Mouse (Mus musculus): ENCODE data around the gene Irf2bpl. TPM values are rescaled to one million over a fixed set of nuclear protein-coding genes. Genes with fewer than 3 reads are reported as not detected.

Irf2bpl gene
- polyA plus RNA-seq, 1 experiment from 2014 or later, result 67.0 TPM

- WGBS, result 95% methylated on average over 3 of the region's 3 CpGs
- no peaks in the 10 kb centered on the region for H3K27me3 ChIP-seq (replicated peaks; ENCODE audit: control insufficient read depth, insufficient read depth, low read length)
- ATAC-seq, result no peak
Observed at GRCm38 (mm10) chr12:86870996-86871395, 13.6 kb downstream of the Irf2bpl start.

DNA sequence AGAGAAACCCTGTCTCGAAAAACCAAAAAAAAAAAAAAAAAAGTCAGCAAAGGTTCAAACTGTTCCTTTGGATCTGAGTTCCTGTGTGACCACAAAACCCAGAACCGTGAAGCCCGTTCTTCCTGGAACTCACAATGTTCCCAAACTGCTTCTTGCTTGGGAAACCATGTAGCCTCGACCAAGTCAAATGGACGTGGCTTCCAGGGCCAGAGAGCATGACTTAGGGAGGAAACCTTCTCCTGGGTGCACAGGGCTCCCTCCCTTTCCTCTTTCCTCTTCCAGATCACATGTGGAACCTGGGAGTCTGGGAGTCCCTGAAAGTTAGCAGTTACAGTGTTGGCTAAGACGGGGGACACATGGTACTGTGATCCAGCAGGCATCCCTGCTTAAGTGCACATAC is 14.8 kb downstream of the Irf2bpl start:
- H3K36me3 ChIP-seq (ENCODE audit: control insufficient read depth, insufficient read depth), result no peaks in the 10 kb centered on the region
- 0 out of 2 replicates have a peak, but pooled peaks cover 3% of the 10 kb centered on the region for H3K9me3 ChIP-seq (ENCODE audit: control insufficient read depth, low read length)
- ATAC-seq, result no peak
- H3K4me1 ChIP-seq (replicated peaks; ENCODE audit: control insufficient read depth, insufficient read depth, low read length), result 0 out of 2 replicates have a peak, but pooled peaks cover 4% of the 10 kb centered on the region
- no peak overlapping the region for H3K9ac ChIP-seq (replicated peaks; ENCODE audit: low read depth, low read length)
- no peak overlapping the region for H3K27ac ChIP-seq (ENCODE audit: low read length)
- WGBS, result 96% methylated on average over 5 of the region's 6 CpGs
- no peak overlapping the region for H3K4me2 ChIP-seq (ENCODE audit: low read length)
- no peaks in the 10 kb centered on the region for H3K27me3 ChIP-seq (replicated peaks; ENCODE audit: control insufficient read depth, insufficient read depth, low read length)
- no peak overlapping the region for H3K4me3 ChIP-seq (replicated peaks; ENCODE audit: low read length)

More at GRCm38 (mm10) chr12:86870996-86871395, 13.6 kb downstream of the Irf2bpl start:
- no peaks in the 10 kb centered on the region for H3K36me3 ChIP-seq (ENCODE audit: control insufficient read depth, insufficient read depth)
- H3K4me2 ChIP-seq (ENCODE audit: low read length), result no peak overlapping the region
- no peak overlapping the region for H3K9ac ChIP-seq (replicated peaks; ENCODE audit: low read depth, low read length)
- no peak overlapping the region for H3K4me3 ChIP-seq (replicated peaks; ENCODE audit: low read length)
- no peak overlapping the region for H3K27ac ChIP-seq (ENCODE audit: low read length)
- 0 out of 2 replicates have a peak, but pooled peaks cover 3% of the 10 kb centered on the region for H3K9me3 ChIP-seq (ENCODE audit: control insufficient read depth, low read length)
- H3K4me1 ChIP-seq (replicated peaks; ENCODE audit: control insufficient read depth, insufficient read depth, low read length), result 0 out of 2 replicates have a peak, but pooled peaks cover 4% of the 10 kb centered on the region

DNA sequence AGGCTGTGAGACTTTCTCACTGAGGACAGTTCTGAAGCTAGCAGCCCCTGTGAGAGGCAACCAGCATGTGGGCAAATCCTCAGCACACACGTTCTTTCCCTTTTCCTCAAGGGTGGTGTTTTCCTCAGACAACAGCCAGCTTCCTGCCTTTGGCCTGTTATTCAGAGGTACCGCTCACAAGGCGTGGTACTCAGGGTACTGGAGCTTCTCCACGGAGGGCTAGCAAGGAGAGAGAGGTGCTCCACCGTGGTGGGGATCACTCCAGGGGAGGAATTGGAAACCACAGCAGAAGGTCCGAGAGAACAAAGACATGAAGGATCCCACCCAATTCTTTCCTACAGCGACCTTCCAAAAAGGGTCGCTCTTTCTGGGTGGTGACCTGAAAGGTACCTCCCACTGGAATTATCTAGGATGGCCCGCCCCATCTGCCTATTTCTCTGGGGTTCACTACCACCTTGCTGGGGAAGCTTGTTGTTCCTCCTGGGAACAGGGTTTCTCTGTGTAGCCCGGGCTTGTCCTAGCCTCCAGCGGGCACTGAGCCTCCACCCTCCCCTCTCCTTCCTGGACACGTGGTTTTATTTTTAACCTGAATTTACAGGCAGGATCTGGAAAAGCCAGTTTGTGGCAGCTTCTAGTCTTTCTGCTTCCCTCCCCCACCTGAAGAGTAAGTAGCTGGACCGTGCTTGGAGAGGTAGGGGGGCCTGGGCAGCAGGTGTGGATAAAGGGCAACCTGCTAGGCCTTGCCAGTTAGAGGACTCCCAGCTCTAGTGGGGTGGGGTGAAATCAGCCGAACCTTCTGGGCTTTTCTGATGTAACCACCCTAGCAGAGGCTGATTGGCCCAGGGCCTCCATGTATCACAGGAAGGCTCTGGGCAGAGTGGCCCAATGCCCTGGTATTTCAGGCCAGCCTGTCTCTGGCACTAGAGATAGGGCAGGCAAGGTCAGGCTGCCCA is 17.1 kb downstream of the Irf2bpl start:
- Histone ChIP-seq H3K4me2 (ENCODE audit: low read length) (no peak overlapping the region), H3K27me3 (replicated peaks; ENCODE audit: control insufficient read depth, insufficient read depth, low read length) (no peaks in the 10 kb centered on the region), H3K27ac (ENCODE audit: low read length) (no peak overlapping the region), H3K4me3 (replicated peaks; ENCODE audit: low read length) (no peak overlapping the region), H3K9me3 (ENCODE audit: control insufficient read depth, low read length) (0 out of 2 replicates have a peak, but pooled peaks cover 4% of the 10 kb centered on the region), H3K36me3 (ENCODE audit: control insufficient read depth, insufficient read depth) (no peaks in the 10 kb centered on the region), H3K9ac (replicated peaks; ENCODE audit: low read depth, low read length) (no peak overlapping the region), H3K4me1 (replicated peaks; ENCODE audit: control insufficient read depth, insufficient read depth, low read length) (0 out of 2 replicates have a peak, but pooled peaks cover 4% of the 10 kb centered on the region)
- 55% methylated on average over 14 of the region's 14 CpGs for WGBS
- no peak for ATAC-seq

GRCm38 (mm10) chr12:86864316-86865020 is 20.1 kb downstream of the Irf2bpl start:
- H3K4me3 ChIP-seq (replicated peaks; ENCODE audit: low read length), result no peak overlapping the region
- no peak for ATAC-seq
- H3K27ac ChIP-seq (ENCODE audit: low read length), result no peak overlapping the region
- 91% methylated on average over 5 of the region's 5 CpGs for WGBS
- peaks cover 13% of the 10 kb centered on the region for H3K4me1 ChIP-seq (replicated peaks; ENCODE audit: control insufficient read depth, insufficient read depth, low read length)
- H3K36me3 ChIP-seq (ENCODE audit: control insufficient read depth, insufficient read depth), result no peaks in the 10 kb centered on the region
- no peak overlapping the region for H3K9ac ChIP-seq (replicated peaks; ENCODE audit: low read depth, low read length)
- no peak overlapping the region for H3K4me2 ChIP-seq (ENCODE audit: low read length)
- H3K27me3 ChIP-seq (replicated peaks; ENCODE audit: control insufficient read depth, insufficient read depth, low read length), result no peaks in the 10 kb centered on the region
- H3K9me3 ChIP-seq (ENCODE audit: control insufficient read depth, low read length), result 0 out of 2 replicates have a peak, but pooled peaks cover 2% of the 10 kb centered on the region

DNA sequence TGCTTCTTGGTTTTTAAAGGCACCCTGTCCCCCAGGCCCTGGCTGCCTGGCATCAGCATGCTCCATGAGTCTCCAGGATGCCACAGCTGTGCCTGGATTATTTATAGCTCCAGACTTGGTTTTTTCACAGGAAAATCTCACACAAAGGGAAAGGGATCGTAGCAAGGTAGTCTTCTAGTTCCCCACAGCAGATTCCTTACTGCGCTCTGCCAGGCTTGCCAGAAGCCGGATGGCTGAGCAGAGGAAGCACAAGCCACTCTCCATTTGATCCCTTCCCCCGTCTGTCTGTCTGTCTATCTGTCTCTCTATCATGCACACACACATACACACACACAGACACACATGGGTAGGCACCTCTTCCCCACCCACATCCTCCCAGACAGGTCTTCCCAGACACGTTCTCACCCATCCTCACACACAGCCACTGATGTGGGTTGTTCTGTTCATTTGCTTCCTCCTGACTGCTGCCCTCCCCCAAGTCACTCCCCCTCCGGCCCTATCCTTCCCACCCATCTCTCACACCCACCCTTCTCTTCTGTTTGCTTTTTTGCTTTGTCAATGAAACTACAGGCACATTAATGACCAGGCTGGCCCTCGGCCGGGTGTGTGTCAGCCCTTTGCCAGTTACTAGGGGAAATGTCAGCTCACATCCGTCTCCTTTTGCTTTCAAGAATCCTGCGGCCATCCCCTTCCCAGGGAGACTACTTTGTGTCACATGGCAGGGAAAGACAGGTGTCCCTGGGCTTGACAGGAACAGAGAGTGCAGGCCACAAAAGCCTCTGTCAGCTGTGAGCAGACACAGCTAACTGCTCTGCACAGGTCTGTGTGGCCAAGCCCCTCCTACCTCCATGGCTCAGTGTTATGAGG is 24.4 kb downstream of the Irf2bpl start:
- Histone ChIP-seq H3K9ac (replicated peaks; ENCODE audit: low read depth, low read length) (no peak overlapping the region; the same call in 1 of the 2 replicates), H3K27me3 (replicated peaks; ENCODE audit: control insufficient read depth, insufficient read depth, low read length) (no peaks in the 10 kb centered on the region), H3K4me3 (replicated peaks; ENCODE audit: low read length) (no peak overlapping the region), H3K9me3 (ENCODE audit: control insufficient read depth, low read length) (0 out of 2 replicates have a peak, but pooled peaks cover 2% of the 10 kb centered on the region), H3K4me2 (ENCODE audit: low read length) (no peak overlapping the region), H3K4me1 (replicated peaks; ENCODE audit: control insufficient read depth, insufficient read depth, low read length) (peaks cover 25% of the 10 kb centered on the region), H3K36me3 (ENCODE audit: control insufficient read depth, insufficient read depth) (no peaks in the 10 kb centered on the region), H3K27ac (ENCODE audit: low read length) (peak overlapping the region; percentile 76)
- ATAC-seq, result peak; percentile 63
- 38% methylated on average over 10 of the region's 10 CpGs for WGBS

- Histone ChIP-seq H3K4me3 (replicated peaks; ENCODE audit: low read length) (no peak overlapping the region), H3K9ac (replicated peaks; ENCODE audit: low read depth, low read length) (no peak overlapping the region), H3K36me3 (ENCODE audit: control insufficient read depth, insufficient read depth) (no peaks in the 10 kb centered on the region), H3K27me3 (replicated peaks; ENCODE audit: control insufficient read depth, insufficient read depth, low read length) (no peaks in the 10 kb centered on the region), H3K4me1 (replicated peaks; ENCODE audit: control insufficient read depth, insufficient read depth, low read length) (peaks cover 25% of the 10 kb centered on the region), H3K27ac (ENCODE audit: low read length) (peak overlapping the region; percentile 76), H3K9me3 (ENCODE audit: control insufficient read depth, low read length) (0 out of 2 replicates have a peak, but pooled peaks cover 2% of the 10 kb centered on the region), H3K4me2 (ENCODE audit: low read length) (no peak overlapping the region)
- 70% methylated on average over 6 of the region's 6 CpGs for WGBS
- ATAC-seq, result no peak
Observed at GRCm38 (mm10) chr12:86858983-86859872, 25.4 kb downstream of the Irf2bpl start.

- no peak for ATAC-seq
- H3K27ac ChIP-seq (ENCODE audit: low read length), result no peak overlapping the region
- 0 out of 2 replicates have a peak, but pooled peaks cover 2% of the 10 kb centered on the region for H3K9me3 ChIP-seq (ENCODE audit: control insufficient read depth, low read length)
- H3K9ac ChIP-seq (replicated peaks; ENCODE audit: low read depth, low read length), result no peak overlapping the region
- 88% methylated on average over 4 of the region's 4 CpGs for WGBS
- H3K27me3 ChIP-seq (replicated peaks; ENCODE audit: control insufficient read depth, insufficient read depth, low read length), result no peaks in the 10 kb centered on the region
- peaks cover 25% of the 10 kb centered on the region for H3K4me1 ChIP-seq (replicated peaks; ENCODE audit: control insufficient read depth, insufficient read depth, low read length)
- no peak overlapping the region for H3K4me2 ChIP-seq (ENCODE audit: low read length)
- H3K4me3 ChIP-seq (replicated peaks; ENCODE audit: low read length), result no peak overlapping the region
- H3K36me3 ChIP-seq (ENCODE audit: control insufficient read depth, insufficient read depth), result no peaks in the 10 kb centered on the region
Observed at GRCm38 (mm10) chr12:86858498-86858897, 26.1 kb downstream of the Irf2bpl start.

GRCm38 (mm10) chr12:86857290-86857689 is 27.3 kb downstream of the Irf2bpl start:
- Histone ChIP-seq H3K36me3 (ENCODE audit: control insufficient read depth, insufficient read depth) (no peaks in the 10 kb centered on the region), H3K27me3 (replicated peaks; ENCODE audit: control insufficient read depth, insufficient read depth, low read length) (no peaks in the 10 kb centered on the region), H3K9me3 (ENCODE audit: control insufficient read depth, low read length) (no peaks in the 10 kb centered on the region), H3K4me2 (ENCODE audit: low read length) (no peak overlapping the region), H3K9ac (replicated peaks; ENCODE audit: low read depth, low read length) (no peak overlapping the region), H3K4me1 (replicated peaks; ENCODE audit: control insufficient read depth, insufficient read depth, low read length) (peaks cover 25% of the 10 kb centered on the region), H3K27ac (ENCODE audit: low read length) (no peak overlapping the region), H3K4me3 (replicated peaks; ENCODE audit: low read length) (no peak overlapping the region)
- ATAC-seq, result no peak
- WGBS, result 85% methylated on average over 7 of the region's 8 CpGs

Data from forebrain, embryonic 16.5 days (tissue).